Mouse (Mus musculus): ENCODE results near the gene Agbl2.

DNA sequence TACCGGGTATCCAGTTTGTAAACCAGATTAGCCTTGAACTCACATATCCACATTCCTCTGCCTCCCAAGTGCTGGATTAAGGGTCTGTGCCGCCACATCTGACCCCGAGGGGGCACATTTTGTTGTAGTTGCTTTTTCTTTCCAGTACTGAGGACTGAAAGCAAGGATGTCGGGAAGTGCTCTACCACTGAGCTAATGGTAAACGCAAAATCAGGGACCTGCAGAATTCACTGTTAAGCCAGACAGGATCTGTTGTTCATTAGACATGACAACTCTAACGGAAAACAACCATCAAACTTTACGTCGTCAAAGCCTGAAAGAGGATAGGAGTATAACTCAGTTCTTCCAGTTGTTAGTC lies 64.0 kb downstream of the Agbl2 start:
- TF ChIP-seq CTCF (IDR thresholded peaks at IDR 0.05; ENCODE audit: low read depth, low read length) (no peak), POLR2A (IDR thresholded peaks at IDR 0.05; ENCODE audit: insufficient read depth, low read length) (no peak), EP300 (IDR thresholded peaks at IDR 0.05; ENCODE audit: insufficient read depth, low read depth, low read length) (no peak)
